Mouse (Mus musculus): ENCODE results near the gene Lif. TPM values are rescaled to one million over a fixed set of nuclear protein-coding genes. Genes with fewer than 3 reads are reported as not detected.

Gene Lif
- polyA plus RNA-seq, 1 experiment from 2014 or later, result not detected

GRCm38 (mm10) chr11:4235665-4236545, 21.5 kb upstream of the Lif start, which contains the start of gene Osm:
Osm (plus strand) TSS chr11:4236420.
- 67% methylated on average over 16 of the region's 16 CpGs for WGBS
- Histone ChIP-seq H3K4me1 (no peaks in the 10 kb centered on the region), H3K36me3 (replicated peaks) (no peaks in the 10 kb centered on the region), H3K9ac (no peak within 1 kb of the TSS), H3K4me2 (no peak within 1 kb of the TSS), H3K4me3 (no peak within 1 kb of the TSS), H3K27ac (no peak within 1 kb of the TSS), H3K9me3 (no peaks in the 10 kb centered on the region), H3K27me3 (replicated peaks) (no peaks in the 10 kb centered on the region)
- ATAC-seq (replicated peaks), result no peak

- H3K4me2 ChIP-seq, result no peak overlapping the region
- no peak for ATAC-seq (replicated peaks)
- H3K36me3 ChIP-seq (replicated peaks), result no peaks in the 10 kb centered on the region
- no peak overlapping the region for H3K27ac ChIP-seq
- no peaks in the 10 kb centered on the region for H3K4me1 ChIP-seq
- WGBS, result 89% methylated on average over 21 of the region's 21 CpGs
- no peak overlapping the region for H3K4me3 ChIP-seq
- no peaks in the 10 kb centered on the region for H3K27me3 ChIP-seq (replicated peaks)
- no peak overlapping the region for H3K9ac ChIP-seq
- H3K9me3 ChIP-seq, result no peaks in the 10 kb centered on the region
Measured at GRCm38 (mm10) chr11:4236546-4237067, 20.8 kb upstream of the Lif start.

GRCm38 (mm10) chr11:4237389-4237912, 19.9 kb upstream of the Lif start:
- Histone ChIP-seq H3K4me1 (no peaks in the 10 kb centered on the region), H3K36me3 (replicated peaks) (no peaks in the 10 kb centered on the region), H3K27me3 (replicated peaks) (no peaks in the 10 kb centered on the region), H3K9me3 (no peaks in the 10 kb centered on the region), H3K4me2 (no peak overlapping the region), H3K27ac (no peak overlapping the region), H3K4me3 (no peak overlapping the region), H3K9ac (no peak overlapping the region)
- 82% methylated on average over 18 of the region's 18 CpGs for WGBS
- ATAC-seq (replicated peaks), result no peak

DNA sequence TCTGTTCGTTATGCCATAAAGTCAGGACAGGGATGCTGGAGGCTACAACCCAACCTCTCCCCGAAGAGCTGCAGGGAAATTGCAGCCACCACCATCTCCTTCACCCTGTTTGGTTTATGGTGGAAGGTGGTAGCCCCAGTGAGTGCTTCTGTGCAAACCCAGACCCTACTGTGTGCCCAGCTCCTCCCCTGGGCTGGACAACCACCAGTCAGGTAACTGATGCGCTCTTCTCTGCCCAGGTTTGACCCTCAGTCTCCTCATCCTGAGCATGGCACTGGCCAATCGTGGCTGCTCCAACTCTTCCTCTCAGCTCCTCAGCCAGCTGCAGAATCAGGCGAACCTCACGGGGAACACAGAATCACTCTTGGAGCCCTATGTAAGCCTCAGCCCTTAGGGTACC, 19.2 kb upstream of the Lif start:
- Histone ChIP-seq H3K27me3 (replicated peaks) (no peaks in the 10 kb centered on the region), H3K4me2 (no peak overlapping the region), H3K4me3 (no peak overlapping the region), H3K27ac (no peak overlapping the region), H3K36me3 (replicated peaks) (no peaks in the 10 kb centered on the region), H3K4me1 (no peaks in the 10 kb centered on the region), H3K9ac (no peak overlapping the region), H3K9me3 (no peaks in the 10 kb centered on the region)
- ATAC-seq (replicated peaks), result no peak
- WGBS, result 82% methylated on average over 6 of the region's 6 CpGs

DNA sequence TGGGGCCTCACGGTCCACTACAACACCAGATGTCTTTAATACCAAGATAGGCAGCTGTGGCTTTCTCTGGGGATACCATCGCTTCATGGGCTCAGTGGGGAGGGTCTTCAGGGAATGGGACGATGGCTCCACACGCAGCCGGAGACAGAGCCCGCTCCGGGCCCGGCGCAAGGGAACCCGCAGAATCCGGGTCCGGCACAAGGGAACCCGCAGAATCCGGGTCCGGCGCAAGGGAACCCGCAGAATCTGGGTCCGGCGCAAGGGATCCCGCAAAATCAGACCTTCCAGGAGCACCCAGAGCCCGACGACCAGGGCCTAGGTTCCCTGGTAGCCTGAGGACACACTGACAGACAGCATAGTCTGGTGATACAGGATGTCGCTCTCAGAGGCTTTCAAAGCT, 17.7 kb upstream of the Lif start:
- H3K9me3 ChIP-seq, result no peaks in the 10 kb centered on the region
- WGBS, result 89% methylated on average over 23 of the region's 23 CpGs

GRCm38 (mm10) chr11:4240151-4240550, 17.2 kb upstream of the Lif start:
- Histone ChIP-seq H3K9me3 (no peaks in the 10 kb centered on the region), H3K36me3 (replicated peaks) (no peaks in the 10 kb centered on the region), H3K27ac (no peak overlapping the region), H3K4me2 (no peak overlapping the region), H3K9ac (no peak overlapping the region), H3K4me3 (no peak overlapping the region), H3K27me3 (replicated peaks) (no peaks in the 10 kb centered on the region), H3K4me1 (no peaks in the 10 kb centered on the region)
- 77% methylated on average over 7 of the region's 7 CpGs for WGBS
- no peak for ATAC-seq (replicated peaks)

More for the DNA sequence above, 17.7 kb upstream of the Lif start:
- H3K27ac ChIP-seq, result no peak overlapping the region
- no peaks in the 10 kb centered on the region for H3K36me3 ChIP-seq (replicated peaks)
- no peak overlapping the region for H3K4me3 ChIP-seq
- H3K9ac ChIP-seq, result no peak overlapping the region
- no peaks in the 10 kb centered on the region for H3K4me1 ChIP-seq
- H3K27me3 ChIP-seq (replicated peaks), result no peaks in the 10 kb centered on the region
- no peak for ATAC-seq (replicated peaks)
- H3K4me2 ChIP-seq, result no peak overlapping the region

- WGBS, result 89% methylated on average over 4 of the region's 4 CpGs
Measured at GRCm38 (mm10) chr11:4241180-4241579, 16.2 kb upstream of the Lif start.

DNA sequence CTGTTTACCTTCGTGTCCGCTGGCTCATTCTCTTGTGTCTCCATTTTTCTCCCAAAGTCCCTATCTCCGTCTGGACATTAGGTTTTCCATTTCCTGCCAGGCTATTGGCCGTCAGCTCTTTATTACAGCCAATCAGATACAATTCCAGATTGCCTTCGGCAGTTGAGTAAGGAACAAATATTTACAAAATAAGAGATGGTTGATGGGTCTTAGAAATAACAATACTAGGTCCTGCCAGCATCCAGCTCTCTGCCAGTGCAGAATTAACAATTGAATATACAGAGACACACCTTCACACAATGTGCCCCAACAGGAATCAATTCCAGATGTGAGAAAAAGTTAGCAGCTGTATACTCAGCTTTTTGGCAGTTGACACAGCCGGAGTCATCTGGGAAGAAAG, 11.2 kb upstream of the Lif start:
- Histone ChIP-seq H3K36me3 (replicated peaks) (no peaks in the 10 kb centered on the region), H3K27ac (no peak overlapping the region), H3K9me3 (no peaks in the 10 kb centered on the region), H3K9ac (no peak overlapping the region), H3K4me2 (no peak overlapping the region), H3K27me3 (replicated peaks) (no peaks in the 10 kb centered on the region), H3K4me3 (no peak overlapping the region), H3K4me1 (no peaks in the 10 kb centered on the region)
- ATAC-seq (replicated peaks), result no peak
- WGBS, result 79% methylated on average over 6 of the region's 6 CpGs

More at GRCm38 (mm10) chr11:4241180-4241579, 16.2 kb upstream of the Lif start:
- no peaks in the 10 kb centered on the region for H3K36me3 ChIP-seq (replicated peaks)
- ATAC-seq (replicated peaks), result no peak
- no peaks in the 10 kb centered on the region for H3K27me3 ChIP-seq (replicated peaks)
- no peak overlapping the region for H3K9ac ChIP-seq
- no peak overlapping the region for H3K4me3 ChIP-seq
- no peak overlapping the region for H3K4me2 ChIP-seq
- no peaks in the 10 kb centered on the region for H3K9me3 ChIP-seq
- H3K4me1 ChIP-seq, result no peaks in the 10 kb centered on the region
- H3K27ac ChIP-seq, result no peak overlapping the region

- Histone ChIP-seq H3K4me2 (no peak overlapping the region), H3K4me3 (no peak overlapping the region), H3K36me3 (replicated peaks) (no peaks in the 10 kb centered on the region), H3K27me3 (replicated peaks) (no peaks in the 10 kb centered on the region), H3K27ac (no peak overlapping the region), H3K9me3 (no peaks in the 10 kb centered on the region), H3K9ac (no peak overlapping the region), H3K4me1 (no peaks in the 10 kb centered on the region)
- 80% methylated on average over 4 of the region's 4 CpGs for WGBS
- no peak for ATAC-seq (replicated peaks)
Measured at GRCm38 (mm10) chr11:4246623-4247022, 10.7 kb upstream of the Lif start.

GRCm38 (mm10) chr11:4247201-4247959, 10.0 kb upstream of the Lif start:
- Histone ChIP-seq H3K27me3 (replicated peaks) (no peaks in the 10 kb centered on the region), H3K9me3 (no peaks in the 10 kb centered on the region), H3K4me3 (no peak overlapping the region), H3K4me2 (no peak overlapping the region), H3K9ac (no peak overlapping the region), H3K36me3 (replicated peaks) (no peaks in the 10 kb centered on the region), H3K27ac (no peak overlapping the region), H3K4me1 (no peaks in the 10 kb centered on the region)
- 81% methylated on average over 14 of the region's 14 CpGs for WGBS
- no peak for ATAC-seq (replicated peaks)

DNA sequence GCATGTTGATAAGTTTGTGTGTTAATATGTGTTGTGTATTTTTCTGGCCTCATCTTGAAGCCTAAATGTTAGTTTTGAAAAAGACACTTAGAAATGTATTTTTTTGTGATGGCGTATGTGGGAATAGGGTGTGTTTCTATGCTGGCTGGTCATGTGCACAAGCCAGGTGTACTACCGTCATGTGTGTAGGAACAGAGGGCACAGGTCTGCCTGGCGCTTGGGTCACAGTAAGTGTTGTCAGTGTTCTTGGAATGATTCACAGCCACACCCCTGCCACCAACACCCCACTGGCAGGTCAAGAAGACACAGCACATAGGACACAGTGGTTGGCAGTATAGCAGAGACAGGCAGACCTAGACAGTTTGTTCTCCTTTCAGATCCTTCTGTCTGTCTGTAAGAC, 8.2 kb upstream of the Lif start:
- Histone ChIP-seq H3K9me3 (no peaks in the 10 kb centered on the region), H3K4me2 (no peak overlapping the region), H3K36me3 (replicated peaks) (no peaks in the 10 kb centered on the region), H3K4me1 (no peaks in the 10 kb centered on the region), H3K27me3 (replicated peaks) (no peaks in the 10 kb centered on the region), H3K27ac (no peak overlapping the region), H3K9ac (no peak overlapping the region), H3K4me3 (no peak overlapping the region)
- WGBS, result 93% methylated on average over 3 of the region's 3 CpGs
- ATAC-seq (replicated peaks), result no peak

GRCm38 (mm10) chr11:4250290-4250689, 7.1 kb upstream of the Lif start:
- Histone ChIP-seq H3K36me3 (replicated peaks) (no peaks in the 10 kb centered on the region), H3K9ac (no peak overlapping the region), H3K9me3 (no peaks in the 10 kb centered on the region), H3K4me1 (no peaks in the 10 kb centered on the region), H3K27me3 (replicated peaks) (no peaks in the 10 kb centered on the region), H3K27ac (no peak overlapping the region), H3K4me2 (no peak overlapping the region), H3K4me3 (no peak overlapping the region)
- no peak for ATAC-seq (replicated peaks)
- WGBS, result 70% methylated on average over 7 of the region's 7 CpGs

Measured in midbrain, embryonic 15.5 days (tissue).